Mouse (Mus musculus) liver, adult 2 months (tissue): Measurements from ENCODE around the gene Mrpl22.

Experiments
- CTCF ChIP-seq: fragments of 200-500 bp; IDR thresholded peaks from 2 replicates; pipeline ENCODE4 v1.5.1; 2011; ENCODE audit warnings: low read depth, low read length, control low read depth
- POLR2A ChIP-seq: fragments of 200-500 bp; IDR thresholded peaks from 2 replicates; pipeline ENCODE4 v1.6.1; 2011; ENCODE audit warnings: low read length, control low read depth; ENCODE audit not compliant: insufficient read depth; ENCODE audit errors: extremely low read depth

- no peak for TF ChIP-seq CTCF
- no peak for TF ChIP-seq POLR2A
Measured at GRCm38 (mm10) chr11:58167822-58168166, 3.7 kb upstream of the Mrpl22 start.
